Mouse (Mus musculus) midbrain, embryonic 10.5 days (tissue): Measurements from ENCODE around the gene Pold3. TPM values are rescaled to one million over a fixed set of nuclear protein-coding genes. Genes with fewer than 3 reads are reported as not detected.

ENCODE experiments used
- DNase-seq: peaks from one replicate; pipeline ENCODE4 v3.0.0-alpha.2; 2017; ENCODE audit warnings: low spot score
- H3K27ac ChIP-seq: fragments of 300-500 bp; sonication (generic); replicated peaks from 2 replicates; pipeline ENCODE4 v1.5.1; 2016; ENCODE audit warnings: mild to moderate bottlenecking
- H3K27me3 ChIP-seq: fragments of 300-500 bp; sonication (generic); 2 replicates; pipeline ENCODE4 v1.6.1; 2016; ENCODE audit warnings: low read depth, mild to moderate bottlenecking; ENCODE audit not compliant: poor library complexity, severe bottlenecking
- H3K36me3 ChIP-seq: fragments of 300-500 bp; sonication (generic); 2 replicates; pipeline ENCODE4 v1.6.1; 2016; ENCODE audit warnings: mild to moderate bottlenecking, moderate library complexity
- H3K4me1 ChIP-seq: fragments of 300-500 bp; sonication (generic); 2 replicates; pipeline ENCODE4 v1.6.1; 2016
- H3K4me3 ChIP-seq: fragments of 300-500 bp; sonication (generic); 2 replicates; pipeline ENCODE4 v1.5.1; 2016; ENCODE audit warnings: mild to moderate bottlenecking, moderate library complexity
- H3K9me3 ChIP-seq: fragments of 300-500 bp; sonication (generic); replicated peaks from 2 replicates; pipeline ENCODE4 v1.6.1; 2016; ENCODE audit warnings: mild to moderate bottlenecking
- whole genome bisulfite sequencing: fragments of 180-500 bp; shearing (Covaris S2); methylation state at CpG from one replicate; pipeline ENCODE4 v1.1.7; 2016; 5-methylcytosine and 5-hydroxymethylcytosine counted together
- polyA plus RNA-seq: library from polyadenylated mRNA; unstranded; fragments of >200 nt; fragmentation: Nextera tagmentation; extraction: Ambion mirVana; gene quantifications from 2 replicates; pipeline ENCODE4 v1.2.1, GENCODE M21; 2016

The Pold3 gene
- polyA plus RNA-seq, result 114 and 117 TPM in 2 replicates

- peaks cover 36% of the 10 kb centered on the region for H3K36me3 ChIP-seq
- H3K27ac ChIP-seq, result peak within 1 kb of the TSS; percentile 97
- no peaks in the 10 kb centered on the region for H3K9me3 ChIP-seq
- under 1% methylated on average over 33 of the region's 33 CpGs for WGBS
- peak within 1 kb of the TSS; percentile 94 for H3K4me3 ChIP-seq
- peaks cover 33% of the 10 kb centered on the region for H3K4me1 ChIP-seq
- H3K27me3 ChIP-seq, result no peaks in the 10 kb centered on the region
- peak; percentile 99 for DNase-seq
Measured at GRCm38 (mm10) chr7:100121376-100121789, at the start of gene Pold3. TSS of gene Pold3 (minus strand) at chr7:100121565.

GRCm38 (mm10) chr7:100170756-100171155 lies 49.4 kb upstream of the Pold3 start:
- H3K36me3 ChIP-seq, result no peaks in the 10 kb centered on the region
- peaks cover 3% of the 10 kb centered on the region; the same call in 1 of the 2 replicates for H3K27me3 ChIP-seq
- no peaks in the 10 kb centered on the region for H3K4me1 ChIP-seq
- H3K9me3 ChIP-seq, result no peaks in the 10 kb centered on the region
- 64% methylated on average over 4 of the region's 4 CpGs for whole genome bisulfite sequencing
- no peak overlapping the region for H3K4me3 ChIP-seq
- no peak overlapping the region for H3K27ac ChIP-seq
- no peak for DNase-seq

GRCm38 (mm10) chr7:100168654-100169053 lies 47.3 kb upstream of the Pold3 start:
- Histone ChIP-seq H3K36me3 (no peaks in the 10 kb centered on the region), H3K4me3 (no peak overlapping the region), H3K9me3 (no peaks in the 10 kb centered on the region), H3K4me1 (no peaks in the 10 kb centered on the region), H3K27ac (no peak overlapping the region), H3K27me3 (no peaks in the 10 kb centered on the region)
- DNase-seq, result no peak
- 80% methylated on average over 11 of the region's 11 CpGs for WGBS

- 92% methylated on average over 4 of the region's 4 CpGs for WGBS
- peaks cover 16% of the 10 kb centered on the region for H3K4me1 ChIP-seq
- peaks cover 1% of the 10 kb centered on the region; the same call in 1 of the 2 replicates for H3K27me3 ChIP-seq
- H3K4me3 ChIP-seq, result no peak overlapping the region
- no peaks in the 10 kb centered on the region for H3K36me3 ChIP-seq
- no peak for DNase-seq
- no peak overlapping the region for H3K27ac ChIP-seq
- no peaks in the 10 kb centered on the region for H3K9me3 ChIP-seq
Measured at GRCm38 (mm10) chr7:100163506-100163905, 42.1 kb upstream of the Pold3 start.

GRCm38 (mm10) chr7:100160006-100160405 lies 38.6 kb upstream of the Pold3 start:
- DNase-seq, result no peak
- 75% methylated on average over 7 of the region's 7 CpGs for WGBS
- peaks cover 15% of the 10 kb centered on the region for H3K27me3 ChIP-seq
- H3K9me3 ChIP-seq, result no peaks in the 10 kb centered on the region
- peak overlapping the region; percentile 93 for H3K27ac ChIP-seq
- peaks cover 16% of the 10 kb centered on the region for H3K4me1 ChIP-seq
- H3K36me3 ChIP-seq, result no peaks in the 10 kb centered on the region
- peak overlapping the region; percentile 79 for H3K4me3 ChIP-seq

GRCm38 (mm10) chr7:100159105-100159841 lies 37.9 kb upstream of the Pold3 start, which contains the start of gene Lipt2:
TSS of gene Lipt2 (plus strand) at chr7:100159277.
- under 1% methylated on average over 78 of the region's 78 CpGs for WGBS
- Histone ChIP-seq H3K4me1 (peaks cover 16% of the 10 kb centered on the region), H3K36me3 (no peaks in the 10 kb centered on the region), H3K9me3 (no peaks in the 10 kb centered on the region), H3K27ac (peak within 1 kb of the TSS; percentile 93), H3K4me3 (peak within 1 kb of the TSS; percentile 79), H3K27me3 (peaks cover 15% of the 10 kb centered on the region)
- peak; percentile 91 for DNase-seq

GRCm38 (mm10) chr7:100157669-100158068 lies 36.3 kb upstream of the Pold3 start:
- H3K36me3 ChIP-seq, result no peaks in the 10 kb centered on the region
- no peak for DNase-seq
- no peak overlapping the region for H3K4me3 ChIP-seq
- H3K9me3 ChIP-seq, result no peaks in the 10 kb centered on the region
- H3K4me1 ChIP-seq, result peaks cover 16% of the 10 kb centered on the region
- WGBS, result 83% methylated on average over 4 of the region's 4 CpGs
- peaks cover 15% of the 10 kb centered on the region for H3K27me3 ChIP-seq
- no peak overlapping the region for H3K27ac ChIP-seq

GRCm38 (mm10) chr7:100150626-100151025 lies 29.3 kb upstream of the Pold3 start:
- no peak for DNase-seq
- Histone ChIP-seq H3K27ac (no peak overlapping the region), H3K36me3 (no peaks in the 10 kb centered on the region), H3K4me3 (no peak overlapping the region), H3K27me3 (no peaks in the 10 kb centered on the region), H3K9me3 (no peaks in the 10 kb centered on the region), H3K4me1 (no peaks in the 10 kb centered on the region)
- 83% methylated on average over 11 of the region's 11 CpGs for WGBS

- Histone ChIP-seq H3K36me3 (no peaks in the 10 kb centered on the region), H3K27me3 (no peaks in the 10 kb centered on the region), H3K4me3 (no peak overlapping the region), H3K9me3 (no peaks in the 10 kb centered on the region), H3K4me1 (no peaks in the 10 kb centered on the region), H3K27ac (no peak overlapping the region)
- DNase-seq, result no peak
- 73% methylated on average over 10 of the region's 10 CpGs for WGBS
Measured at GRCm38 (mm10) chr7:100150086-100150485, 28.7 kb upstream of the Pold3 start.

- Histone ChIP-seq H3K4me1 (no peaks in the 10 kb centered on the region), H3K36me3 (no peaks in the 10 kb centered on the region), H3K27me3 (no peaks in the 10 kb centered on the region), H3K9me3 (no peaks in the 10 kb centered on the region), H3K4me3 (no peak overlapping the region), H3K27ac (no peak overlapping the region)
- no peak for DNase-seq
- 94% methylated on average over 4 of the region's 4 CpGs for WGBS
Measured at GRCm38 (mm10) chr7:100148586-100148985, 27.2 kb upstream of the Pold3 start.

GRCm38 (mm10) chr7:100140591-100140990 lies 19.2 kb upstream of the Pold3 start:
- Histone ChIP-seq H3K4me1 (peaks cover 5% of the 10 kb centered on the region; the same call in 1 of the 2 replicates), H3K36me3 (no peaks in the 10 kb centered on the region), H3K4me3 (no peak overlapping the region), H3K9me3 (no peaks in the 10 kb centered on the region; the same call in 1 of the 2 replicates), H3K27me3 (no peaks in the 10 kb centered on the region), H3K27ac (no peak overlapping the region)
- WGBS, result 71% methylated on average over 1 of the region's 1 CpGs
- DNase-seq, result no peak

GRCm38 (mm10) chr7:100138075-100138474 lies 16.7 kb upstream of the Pold3 start:
- H3K4me1 ChIP-seq, result peaks cover 7% of the 10 kb centered on the region; the same call in 1 of the 2 replicates
- no peaks in the 10 kb centered on the region; the same call in 1 of the 2 replicates for H3K9me3 ChIP-seq
- 90% methylated on average over 4 of the region's 4 CpGs for WGBS

GRCm38 (mm10) chr7:100137038-100137437 lies 15.7 kb upstream of the Pold3 start:
- 82% methylated on average over 9 of the region's 9 CpGs for WGBS
- Histone ChIP-seq H3K36me3 (no peaks in the 10 kb centered on the region), H3K9me3 (no peaks in the 10 kb centered on the region), H3K27me3 (no peaks in the 10 kb centered on the region), H3K27ac (no peak overlapping the region), H3K4me1 (peaks cover 7% of the 10 kb centered on the region; the same call in 1 of the 2 replicates), H3K4me3 (no peak overlapping the region)
- no peak for DNase-seq

More at GRCm38 (mm10) chr7:100138075-100138474, 16.7 kb upstream of the Pold3 start:
- H3K4me3 ChIP-seq, result no peak overlapping the region
- H3K36me3 ChIP-seq, result no peaks in the 10 kb centered on the region
- no peaks in the 10 kb centered on the region for H3K27me3 ChIP-seq
- DNase-seq, result no peak
- H3K27ac ChIP-seq, result no peak overlapping the region
